Mouse (Mus musculus) ES-Bruce4 (cell line): ENCODE data around the gene 6430571L13Rik. TPM values are rescaled to one million over a fixed set of nuclear protein-coding genes. Genes with fewer than 3 reads are reported as not detected.

ENCODE experiments used
- H3K27ac ChIP-seq: 2 replicates; pipeline ENCODE4 v1.5.1; 2012; ENCODE audit warnings: low read length, inconsistent platforms; ENCODE audit not compliant: insufficient read depth
- H3K27me3 ChIP-seq: 2 replicates; pipeline ENCODE4 v1.6.1; 2012; ENCODE audit warnings: mild to moderate bottlenecking, low read length, inconsistent platforms; ENCODE audit not compliant: control insufficient read depth, poor library complexity, insufficient read depth, severe bottlenecking
- H3K36me3 ChIP-seq: 2 replicates; pipeline ENCODE4 v1.6.1; 2012; ENCODE audit warnings: inconsistent platforms, mild to moderate bottlenecking, low read length, moderate library complexity; ENCODE audit not compliant: control insufficient read depth, poor library complexity, insufficient read depth, severe bottlenecking
- H3K4me1 ChIP-seq: one replicate; pipeline ENCODE4 v1.8.1; 2011; ENCODE audit warnings: low read length; ENCODE audit not compliant: control insufficient read depth, insufficient read depth
- H3K4me3 ChIP-seq: 2 replicates; pipeline ENCODE4 v1.5.1; 2011; ENCODE audit warnings: low read depth, mild to moderate bottlenecking, low read length
- H3K9ac ChIP-seq: 2 replicates; pipeline ENCODE4 v1.6.1; 2012; ENCODE audit warnings: low read depth, mild to moderate bottlenecking, inconsistent platforms; ENCODE audit not compliant: poor library complexity, severe bottlenecking
- H3K9me3 ChIP-seq: replicated peaks from 2 replicates; pipeline ENCODE4 v1.6.1; 2012; ENCODE audit warnings: mild to moderate bottlenecking, low read length, inconsistent platforms; ENCODE audit not compliant: control insufficient read depth, poor library complexity, insufficient read depth, severe bottlenecking
- CTCF ChIP-seq: IDR thresholded peaks from one replicate; pipeline ENCODE4 v1.8.1; 2011; ENCODE audit warnings: low read depth, low read length
- EP300 ChIP-seq: IDR thresholded peaks from 2 replicates; pipeline ENCODE4 v1.6.1; 2011; ENCODE audit warnings: low read depth, low read length; ENCODE audit not compliant: insufficient read depth
- POLR2A ChIP-seq: IDR thresholded peaks from one replicate; pipeline ENCODE4 v1.8.1; 2011; ENCODE audit warnings: low read length; ENCODE audit not compliant: insufficient read depth
- polyA plus RNA-seq: library from polyadenylated mRNA; stranded (reverse); fragments of >200 nt; gene quantifications from 2 replicates; pipeline ENCODE4 v1.2.4, GENCODE M21; 2011; ENCODE audit warnings: low read depth; ENCODE audit not compliant: missing spikeins, insufficient read depth, insufficient read length

6430571L13Rik gene
- polyA plus RNA-seq, 1 experiment = 0.30 TPM

DNA sequence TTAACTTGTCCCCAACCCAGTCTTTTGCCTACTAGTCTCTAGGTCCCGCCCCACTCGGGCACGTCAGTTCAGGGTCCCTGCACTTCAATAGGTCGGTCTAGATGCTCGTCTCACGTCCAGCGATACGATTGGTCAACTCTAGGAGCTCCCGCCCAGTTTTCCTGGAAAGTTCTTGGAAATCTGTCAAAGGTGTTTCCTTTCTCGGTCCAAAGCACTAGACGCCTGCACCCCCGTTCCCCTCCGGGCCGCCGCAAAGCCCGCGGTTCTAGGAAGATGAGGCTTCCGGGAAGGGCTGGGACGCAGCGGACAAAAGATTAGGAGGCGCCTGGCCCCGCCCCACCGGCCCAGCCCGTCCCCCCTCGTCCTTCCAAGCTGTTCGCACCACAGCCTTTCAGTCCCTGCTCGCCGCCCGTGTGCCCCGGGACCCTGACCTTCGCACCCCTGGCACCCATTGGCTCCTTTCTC lies 43.9 kb upstream of the 6430571L13Rik start:
- Histone ChIP-seq H3K36me3 (peaks cover 10% of the 10 kb centered on the region), H3K4me3 (peak overlapping the region; percentile 90), H3K9me3 (no peaks in the 10 kb centered on the region), H3K4me1 (peaks cover 8% of the 10 kb centered on the region), H3K9ac (peak overlapping the region; percentile 73), H3K27ac (peak overlapping the region; percentile 69), H3K27me3 (no peaks in the 10 kb centered on the region)
- TF ChIP-seq EP300 (no peak), POLR2A (no peak), CTCF (no peak)

DNA sequence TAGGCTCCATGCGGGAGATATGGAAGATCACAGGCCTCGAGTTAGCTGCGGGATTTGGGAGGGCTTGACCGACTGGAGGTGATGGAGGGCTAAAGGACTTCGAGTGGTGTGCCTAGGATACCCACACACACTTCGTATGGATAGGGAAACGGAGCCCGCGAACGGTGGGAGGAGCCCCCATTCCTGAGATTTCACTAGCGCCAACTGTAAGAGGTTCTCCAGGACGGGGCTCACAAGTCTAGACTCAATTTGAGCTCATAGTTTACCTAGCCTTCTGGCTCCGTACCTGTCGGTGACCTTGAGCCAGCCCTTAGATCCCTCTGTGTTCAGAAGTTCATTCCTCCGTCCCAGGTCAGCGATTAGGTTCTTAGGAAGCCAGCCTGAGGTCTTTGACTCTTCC lies 43.3 kb upstream of the 6430571L13Rik start:
- Histone ChIP-seq H3K36me3 (peaks cover 10% of the 10 kb centered on the region), H3K27ac (peak overlapping the region; percentile 69), H3K9me3 (no peaks in the 10 kb centered on the region), H3K9ac (peak overlapping the region; percentile 73), H3K4me1 (peaks cover 9% of the 10 kb centered on the region), H3K4me3 (peak overlapping the region; percentile 90), H3K27me3 (no peaks in the 10 kb centered on the region)
- no peak for TF ChIP-seq POLR2A
- no peak for TF ChIP-seq EP300
- TF ChIP-seq CTCF = no peak

DNA sequence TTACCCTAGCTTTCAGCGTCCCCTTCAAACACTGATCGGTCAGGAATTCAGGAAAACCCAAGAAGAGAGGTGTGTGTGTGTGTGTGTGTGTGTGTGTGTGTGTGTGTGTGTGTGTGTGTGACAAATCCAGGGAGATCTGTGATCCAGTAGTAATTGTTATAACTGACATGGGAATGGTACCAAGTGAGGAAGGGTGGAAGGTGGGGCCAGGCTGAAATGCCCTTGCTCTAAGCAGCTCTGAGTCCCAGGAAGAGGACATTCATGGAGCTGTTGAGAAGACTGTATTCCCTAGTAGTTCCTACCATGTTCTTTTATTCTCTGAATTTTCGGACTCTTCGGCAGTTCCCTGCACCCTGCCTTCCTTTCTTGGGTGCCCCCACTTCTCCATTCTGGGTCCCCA lies 42.7 kb upstream of the 6430571L13Rik start:
- Histone ChIP-seq H3K36me3 (peaks cover 10% of the 10 kb centered on the region), H3K9me3 (no peaks in the 10 kb centered on the region), H3K27me3 (no peaks in the 10 kb centered on the region), H3K4me3 (peak overlapping the region; percentile 90), H3K9ac (peak overlapping the region; percentile 73), H3K4me1 (peaks cover 9% of the 10 kb centered on the region), H3K27ac (no peak overlapping the region)
- TF ChIP-seq POLR2A = no peak
- no peak for TF ChIP-seq CTCF
- TF ChIP-seq EP300 = no peak

DNA sequence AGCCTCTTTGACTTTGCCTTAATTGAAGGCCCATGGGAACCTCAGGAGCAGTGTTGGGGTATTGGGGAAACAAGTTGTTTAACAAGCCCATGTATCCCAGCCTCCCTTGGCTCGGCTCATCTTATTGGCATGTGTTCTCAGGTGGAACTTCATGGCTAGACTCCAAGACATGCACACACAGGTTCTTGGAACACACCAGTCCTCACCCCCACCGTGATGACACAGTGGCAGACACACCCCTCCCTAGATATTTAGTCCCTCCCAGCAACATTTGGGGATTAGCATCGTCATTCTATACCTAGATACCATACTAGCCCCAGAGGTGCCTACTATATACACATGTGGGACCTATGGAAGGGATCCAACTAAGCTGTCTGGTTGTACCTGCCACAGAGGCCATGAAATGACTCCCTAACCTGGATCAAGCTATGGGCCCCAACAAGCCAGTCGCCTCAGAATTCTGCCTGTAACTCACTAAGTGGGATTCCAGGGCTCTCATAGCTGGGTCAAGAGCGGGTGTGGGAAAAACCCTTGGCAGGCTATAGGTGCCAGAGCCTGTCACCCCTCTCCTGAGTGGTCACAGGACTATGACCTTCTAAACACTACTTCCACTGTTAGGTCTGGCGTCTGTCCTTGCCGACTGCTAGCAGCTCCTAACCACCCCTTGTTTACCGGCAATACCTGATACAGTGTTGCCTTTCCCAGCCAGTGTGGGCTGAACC lies 42.2 kb upstream of the 6430571L13Rik start:
- H3K9me3 ChIP-seq = no peaks in the 10 kb centered on the region
- peak overlapping the region; percentile 50 for H3K27ac ChIP-seq
- peak overlapping the region; percentile 73; the same call in 1 of the 2 replicates for H3K9ac ChIP-seq
- H3K4me1 ChIP-seq = peaks cover 9% of the 10 kb centered on the region
- TF ChIP-seq CTCF (no peak), POLR2A (no peak), EP300 (no peak)
- H3K36me3 ChIP-seq = peaks cover 10% of the 10 kb centered on the region
- peak overlapping the region; percentile 90; the same call in 1 of the 2 replicates for H3K4me3 ChIP-seq
- no peaks in the 10 kb centered on the region for H3K27me3 ChIP-seq

DNA sequence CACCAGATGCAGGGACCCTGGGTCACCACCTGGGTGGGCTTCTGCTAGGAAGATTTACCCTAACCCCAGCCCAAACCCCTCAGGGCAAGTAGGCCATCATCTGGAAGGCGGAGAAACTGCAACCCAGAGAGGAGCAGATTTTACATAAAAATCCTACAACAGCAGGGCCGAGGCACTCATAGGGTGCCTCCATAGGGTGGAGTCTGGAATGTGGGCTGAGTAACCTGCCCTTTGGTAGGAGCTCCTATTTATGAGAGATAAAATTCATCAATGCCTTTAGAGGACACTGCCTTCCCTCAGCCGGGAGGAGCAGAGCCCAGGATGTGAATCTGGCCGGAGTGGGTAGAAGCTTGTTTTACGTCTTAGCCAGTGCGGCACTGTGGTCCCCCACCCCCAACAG lies 41.5 kb upstream of the 6430571L13Rik start:
- no peaks in the 10 kb centered on the region for H3K27me3 ChIP-seq
- peaks cover 9% of the 10 kb centered on the region for H3K4me1 ChIP-seq
- H3K27ac ChIP-seq = peak overlapping the region; percentile 50
- TF ChIP-seq EP300 (peak; percentile 26; the same call in 1 of the 2 replicates), CTCF (no peak)
- peaks cover 10% of the 10 kb centered on the region for H3K36me3 ChIP-seq
- H3K9ac ChIP-seq = peak overlapping the region; percentile 10; the same call in 1 of the 2 replicates
- peak overlapping the region; percentile 21; the same call in 1 of the 2 replicates for H3K4me3 ChIP-seq
- no peaks in the 10 kb centered on the region for H3K9me3 ChIP-seq

DNA sequence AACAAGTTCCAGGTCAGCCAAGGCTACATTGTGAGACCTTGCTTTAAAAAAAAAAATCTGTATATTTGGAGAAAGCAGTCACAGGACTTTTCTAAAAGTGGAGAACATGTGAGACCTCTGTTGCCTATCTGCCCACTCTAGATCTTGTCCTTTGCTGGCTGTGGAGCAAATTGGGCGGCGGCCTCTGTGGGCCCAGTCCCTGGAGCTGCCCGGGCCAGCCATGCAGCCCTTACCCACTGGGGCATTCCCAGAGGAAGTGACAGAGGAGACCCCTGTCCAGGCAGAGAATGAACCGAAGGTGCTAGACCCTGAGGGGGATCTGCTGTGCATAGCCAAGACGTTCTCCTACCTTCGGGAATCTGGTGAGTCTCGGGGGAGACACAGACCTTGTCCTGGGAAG lies 40.6 kb upstream of the 6430571L13Rik start:
- peaks cover 10% of the 10 kb centered on the region for H3K36me3 ChIP-seq
- H3K4me3 ChIP-seq = no peak overlapping the region
- no peak for TF ChIP-seq CTCF
- TF ChIP-seq POLR2A = no peak
- TF ChIP-seq EP300 = no peak
- no peaks in the 10 kb centered on the region for H3K27me3 ChIP-seq
- H3K9ac ChIP-seq = 0 out of 2 replicates have a peak overlapping the region, but pooled peaks have one; percentile 9
- H3K9me3 ChIP-seq = no peaks in the 10 kb centered on the region
- H3K4me1 ChIP-seq = peaks cover 9% of the 10 kb centered on the region
- no peak overlapping the region for H3K27ac ChIP-seq
